Mouse (Mus musculus) embryonic facial prominence, embryonic 15.5 days (tissue): ENCODE results near the gene Mrgpra2a. TPM values are rescaled to one million over a fixed set of nuclear protein-coding genes. Genes with fewer than 3 reads are reported as not detected.
"Not testable (repeated sequence)": the region's sequence is repeated elsewhere in the genome, so short reads cannot be mapped to it uniquely, and the experiment has no call there.

Experiments
- ATAC-seq: fragments of 200-750 bp; cut with Nextera tagmentation; 2 replicates; pipeline ENCODE4 v1.8.0; 2017; ENCODE audit warnings: low read depth, moderate TSS enrichment; ENCODE audit not compliant: insufficient number of reproducible peaks, low FRiP score, low TSS enrichment
- H3K27ac ChIP-seq: fragments of 300-500 bp; sonication (generic); replicated peaks from 2 replicates; pipeline ENCODE4 v1.5.1; 2015; ENCODE audit warnings: mild to moderate bottlenecking, inconsistent platforms
- H3K27me3 ChIP-seq: fragments of 300-500 bp; sonication (generic); 2 replicates; pipeline ENCODE4 v1.6.1; 2015; ENCODE audit warnings: inconsistent platforms
- H3K36me3 ChIP-seq: fragments of 300-500 bp; sonication (generic); 2 replicates; pipeline ENCODE4 v1.6.1; 2015; ENCODE audit warnings: mild to moderate bottlenecking, inconsistent platforms
- H3K4me1 ChIP-seq: fragments of 300-500 bp; sonication (generic); 2 replicates; pipeline ENCODE4 v1.6.1; 2015; ENCODE audit warnings: inconsistent platforms
- H3K4me2 ChIP-seq: fragments of 300-500 bp; sonication (generic); replicated peaks from 2 replicates; pipeline ENCODE4 v1.6.1; 2015; ENCODE audit warnings: mild to moderate bottlenecking, inconsistent platforms
- H3K4me3 ChIP-seq: fragments of 300-500 bp; sonication (generic); replicated peaks from 2 replicates; pipeline ENCODE4 v1.5.1; 2015; ENCODE audit warnings: mild to moderate bottlenecking, inconsistent platforms
- H3K9ac ChIP-seq: fragments of 300-500 bp; sonication (generic); 2 replicates; pipeline ENCODE4 v1.6.1; 2015; ENCODE audit warnings: inconsistent platforms
- H3K9me3 ChIP-seq: fragments of 300-500 bp; sonication (generic); replicated peaks from 2 replicates; pipeline ENCODE4 v1.6.1; 2016; ENCODE audit warnings: inconsistent platforms
- WGBS: fragments of 180-500 bp; shearing (Covaris S2); methylation state at CpG from one replicate; pipeline ENCODE4 v1.1.7; 2015; 5-methylcytosine and 5-hydroxymethylcytosine counted together
- polyA plus RNA-seq: library from polyadenylated mRNA; unstranded; fragments of >200 nt; fragmentation: Nextera tagmentation; extraction: Ambion mirVana; gene quantifications from 2 replicates; pipeline ENCODE4 v1.2.1, GENCODE M21; 2015

Mrgpra2a gene
- polyA plus RNA-seq: not detected in 2 replicates

- not testable (repeated sequence) for H3K9me3 ChIP-seq, H3K4me1 ChIP-seq, H3K27ac ChIP-seq, H3K4me3 ChIP-seq, ATAC-seq, H3K27me3 ChIP-seq, H3K36me3 ChIP-seq, H3K9ac ChIP-seq, H3K4me2 ChIP-seq
- WGBS: no CpG with 5 or more reads among the region's 1 CpGs
Observed at GRCm38 (mm10) chr7:47452015-47452414, at the start of gene Mrgpra2a. Mrgpra2a (minus strand) TSS chr7:47452139.

- H3K9ac ChIP-seq, H3K36me3 ChIP-seq, H3K4me3 ChIP-seq, H3K4me1 ChIP-seq, H3K27me3 ChIP-seq, H3K4me2 ChIP-seq, H3K9me3 ChIP-seq, H3K27ac ChIP-seq, ATAC-seq: not testable (repeated sequence)
Observed at GRCm38 (mm10) chr7:47491266-47491665, 39.3 kb upstream of the Mrgpra2a start.

- H3K27ac ChIP-seq, H3K36me3 ChIP-seq, H3K4me3 ChIP-seq, H3K27me3 ChIP-seq, H3K4me2 ChIP-seq, H3K9me3 ChIP-seq, ATAC-seq, H3K9ac ChIP-seq, H3K4me1 ChIP-seq: not testable (repeated sequence)
- no CpG with 5 or more reads among the region's 1 CpGs for WGBS
Observed at GRCm38 (mm10) chr7:47489438-47489837, 37.5 kb upstream of the Mrgpra2a start.

- not testable (repeated sequence) for H3K4me1 ChIP-seq, H3K9ac ChIP-seq, H3K9me3 ChIP-seq, ATAC-seq, H3K27ac ChIP-seq, H3K4me2 ChIP-seq, H3K4me3 ChIP-seq, H3K36me3 ChIP-seq, H3K27me3 ChIP-seq
Observed at GRCm38 (mm10) chr7:47483181-47483580, 31.2 kb upstream of the Mrgpra2a start.

GRCm38 (mm10) chr7:47473904-47474303, 22.0 kb upstream of the Mrgpra2a start:
- not testable (repeated sequence) for H3K27me3 ChIP-seq, H3K9me3 ChIP-seq, H3K27ac ChIP-seq, H3K36me3 ChIP-seq, ATAC-seq, H3K9ac ChIP-seq, H3K4me2 ChIP-seq, H3K4me3 ChIP-seq, H3K4me1 ChIP-seq
- 38% methylated on average over 1 of the region's 3 CpGs for WGBS

GRCm38 (mm10) chr7:47465278-47465981, 13.5 kb upstream of the Mrgpra2a start:
- ATAC-seq: not testable (repeated sequence)

GRCm38 (mm10) chr7:47445729-47446128, 6.2 kb downstream of the Mrgpra2a start:
- H3K4me3 ChIP-seq, H3K9ac ChIP-seq, ATAC-seq, H3K9me3 ChIP-seq, H3K4me1 ChIP-seq, H3K4me2 ChIP-seq, H3K36me3 ChIP-seq, H3K27me3 ChIP-seq, H3K27ac ChIP-seq: not testable (repeated sequence)

More at GRCm38 (mm10) chr7:47465278-47465981, 13.5 kb upstream of the Mrgpra2a start:
- H3K36me3 ChIP-seq, H3K4me1 ChIP-seq, H3K27ac ChIP-seq, H3K27me3 ChIP-seq, H3K4me3 ChIP-seq, H3K9me3 ChIP-seq, H3K4me2 ChIP-seq, H3K9ac ChIP-seq: not testable (repeated sequence)

GRCm38 (mm10) chr7:47436463-47436862, 15.5 kb downstream of the Mrgpra2a start:
- not testable (repeated sequence) for H3K27me3 ChIP-seq, H3K4me3 ChIP-seq, H3K4me1 ChIP-seq, H3K27ac ChIP-seq, H3K9me3 ChIP-seq, ATAC-seq, H3K4me2 ChIP-seq, H3K9ac ChIP-seq, H3K36me3 ChIP-seq
- 0% methylated on average over 1 of the region's 2 CpGs for WGBS

GRCm38 (mm10) chr7:47427815-47428508, 24.0 kb downstream of the Mrgpra2a start:
- not testable (repeated sequence) for H3K4me3 ChIP-seq, ATAC-seq, H3K4me2 ChIP-seq, H3K9me3 ChIP-seq, H3K4me1 ChIP-seq, H3K27ac ChIP-seq, H3K9ac ChIP-seq, H3K36me3 ChIP-seq, H3K27me3 ChIP-seq

- no peak overlapping the region for H3K27ac ChIP-seq
- 43% methylated on average over 2 of the region's 2 CpGs for WGBS
- H3K9me3 ChIP-seq: peaks cover 4% of the 10 kb centered on the region; the same call in 1 of the 2 replicates
- H3K4me1 ChIP-seq: no peaks in the 10 kb centered on the region
- ATAC-seq: no peak
- H3K9ac ChIP-seq: no peak overlapping the region
- H3K4me2 ChIP-seq: no peak overlapping the region
- H3K27me3 ChIP-seq: no peaks in the 10 kb centered on the region
- H3K4me3 ChIP-seq: no peak overlapping the region
- no peaks in the 10 kb centered on the region for H3K36me3 ChIP-seq
Observed at GRCm38 (mm10) chr7:47410602-47411001, 41.3 kb downstream of the Mrgpra2a start.

- no peak overlapping the region for H3K27ac ChIP-seq
- 58% methylated on average over 1 of the region's 1 CpGs for WGBS
- no peaks in the 10 kb centered on the region for H3K4me1 ChIP-seq
- H3K4me3 ChIP-seq: no peak overlapping the region
- ATAC-seq: no peak
- H3K27me3 ChIP-seq: no peaks in the 10 kb centered on the region
- peaks cover 4% of the 10 kb centered on the region; the same call in 1 of the 2 replicates for H3K9me3 ChIP-seq
- no peak overlapping the region for H3K4me2 ChIP-seq
- H3K36me3 ChIP-seq: no peaks in the 10 kb centered on the region
- no peak overlapping the region for H3K9ac ChIP-seq
Observed at GRCm38 (mm10) chr7:47409545-47409944, 42.4 kb downstream of the Mrgpra2a start.

GRCm38 (mm10) chr7:47401125-47401524, 50.8 kb downstream of the Mrgpra2a start:
- ATAC-seq: no peak
- Histone ChIP-seq H3K4me1 (no peaks in the 10 kb centered on the region), H3K27me3 (no peaks in the 10 kb centered on the region), H3K4me2 (no peak overlapping the region), H3K4me3 (no peak overlapping the region), H3K27ac (no peak overlapping the region), H3K9ac (no peak overlapping the region), H3K9me3 (0 out of 2 replicates have a peak, but pooled peaks cover 3% of the 10 kb centered on the region), H3K36me3 (no peaks in the 10 kb centered on the region)
